ENCODE assay signal across 8 mouse cellular contexts in the genomic region with DNA sequence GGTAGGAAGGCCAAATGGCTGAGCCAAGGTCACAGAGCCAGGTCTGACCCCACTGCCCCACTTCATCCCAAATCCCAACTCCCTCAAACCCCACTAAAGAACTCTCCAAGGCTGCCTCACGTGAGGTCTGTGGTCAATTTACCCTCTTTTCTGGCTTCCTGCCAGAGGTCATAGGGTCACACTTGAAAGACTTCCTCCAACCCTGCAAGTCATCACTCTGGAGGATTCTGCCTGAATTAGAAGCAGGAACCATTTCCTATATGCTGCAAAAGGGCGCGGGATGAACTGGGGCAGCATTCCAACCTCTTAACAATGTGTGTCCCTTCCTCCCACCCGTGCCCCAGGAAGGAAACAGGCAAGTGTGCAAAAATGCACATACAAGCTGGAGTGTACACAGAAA. TPM values are rescaled to one million over a fixed set of nuclear protein-coding genes. Genes with fewer than 3 reads are reported as not detected.
DNase-seq lines count a peak whose midpoint lies in the region; ATAC-seq and TF ChIP-seq lines count a peak whose summit lies in the region.

No protein-coding gene starts in this region.

- no peaks in the 10 kb centered on the region for H3K27me3 ChIP-seq in forebrain, embryonic 12.5 days
- no peaks in the 10 kb centered on the region for H3K27me3 ChIP-seq in forebrain, postnatal 0 days (ENCODE audit: insufficient read depth, low read length)
- no peaks in the 10 kb centered on the region for H3K27me3 ChIP-seq in heart, embryonic 10.5 days (ENCODE audit: insufficient read depth, poor library complexity, severe bottlenecking)
- no peaks in the 10 kb centered on the region for H3K27me3 ChIP-seq in stomach, embryonic 16.5 days (ENCODE audit: control insufficient read depth, insufficient read depth, low read length)

- H3K9ac ChIP-seq in forebrain, embryonic 12.5 days, result no peak overlapping the region
- no peak overlapping the region for H3K9ac ChIP-seq in forebrain, postnatal 0 days
- H3K9ac ChIP-seq in stomach, embryonic 16.5 days (ENCODE audit: low read length), result peak overlapping the region; percentile 36

- no peaks in the 10 kb centered on the region for H3K4me1 ChIP-seq in forebrain, embryonic 12.5 days
- no peaks in the 10 kb centered on the region for H3K4me1 ChIP-seq in forebrain, postnatal 0 days (ENCODE audit: insufficient read depth)
- H3K4me1 ChIP-seq in heart, embryonic 10.5 days, result peaks cover 38% of the 10 kb centered on the region
- H3K4me1 ChIP-seq in stomach, embryonic 16.5 days (ENCODE audit: control insufficient read depth, insufficient read depth, low read length), result peaks cover 25% of the 10 kb centered on the region

- 65% methylated on average over 4 of the region's 4 CpGs for WGBS in forebrain, embryonic 12.5 days
- WGBS in forebrain, postnatal 0 days, result 63% methylated on average over 4 of the region's 4 CpGs
- WGBS in heart, embryonic 10.5 days, result 14% methylated on average over 4 of the region's 4 CpGs
- whole genome bisulfite sequencing in stomach, embryonic 16.5 days, result 23% methylated on average over 4 of the region's 4 CpGs

- no peak overlapping the region for H3K4me3 ChIP-seq in forebrain, embryonic 12.5 days (replicated peaks)
- H3K4me3 ChIP-seq in forebrain, postnatal 0 days (ENCODE audit: low read depth, low read length), result no peak overlapping the region
- H3K4me3 ChIP-seq in heart, embryonic 10.5 days, result no peak overlapping the region
- no peak overlapping the region for H3K4me3 ChIP-seq in stomach, embryonic 16.5 days (replicated peaks; ENCODE audit: low read length)

- H3K36me3 ChIP-seq in forebrain, embryonic 12.5 days (replicated peaks), result no peaks in the 10 kb centered on the region
- no peaks in the 10 kb centered on the region for H3K36me3 ChIP-seq in forebrain, postnatal 0 days (ENCODE audit: insufficient read depth)
- H3K36me3 ChIP-seq in heart, embryonic 10.5 days, result no peaks in the 10 kb centered on the region
- H3K36me3 ChIP-seq in stomach, embryonic 16.5 days (ENCODE audit: control insufficient read depth, insufficient read depth, low read length), result no peaks in the 10 kb centered on the region

- ATAC-seq in forebrain, embryonic 12.5 days (ENCODE audit: low FRiP score), result no peak
- ATAC-seq in forebrain, postnatal 0 days, result no peak
- ATAC-seq in stomach, embryonic 16.5 days (ENCODE audit: insufficient read depth, low FRiP score), result 0 out of 2 replicates have a peak, but pooled peaks have one; percentile 36
- ATAC-seq in megakaryocyte progenitor cell, adult 5-6 weeks (replicated peaks; ENCODE audit: poor library complexity), result no peak
- ATAC-seq in erythroid progenitor cell, adult 5-6 weeks (replicated peaks; ENCODE audit: low FRiP score, poor library complexity, severe bottlenecking), result no peak

- H3K4me2 ChIP-seq in forebrain, embryonic 12.5 days, result no peak overlapping the region
- H3K4me2 ChIP-seq in forebrain, postnatal 0 days (ENCODE audit: low read depth), result no peak overlapping the region
- H3K4me2 ChIP-seq in stomach, embryonic 16.5 days (ENCODE audit: low read depth, low read length), result no peak overlapping the region

- H3K27ac ChIP-seq in forebrain, embryonic 12.5 days, result 0 out of 2 replicates have a peak overlapping the region, but pooled peaks have one; percentile 42
- no peak overlapping the region for H3K27ac ChIP-seq in forebrain, postnatal 0 days (ENCODE audit: low read depth, low read length)
- H3K27ac ChIP-seq in heart, embryonic 10.5 days, result peak overlapping the region; percentile 86
- H3K27ac ChIP-seq in stomach, embryonic 16.5 days (ENCODE audit: low read length), result peak overlapping the region; percentile 89

- TF ChIP-seq CTCF in forebrain, postnatal 0 days (IDR thresholded peaks at IDR 0.05; ENCODE audit: low read depth), result no peak

- H3K9me3 ChIP-seq in forebrain, embryonic 12.5 days, result no peaks in the 10 kb centered on the region
- no peaks in the 10 kb centered on the region for H3K9me3 ChIP-seq in forebrain, postnatal 0 days (ENCODE audit: low read length)
- H3K9me3 ChIP-seq in heart, embryonic 10.5 days, result no peaks in the 10 kb centered on the region
- H3K9me3 ChIP-seq in stomach, embryonic 16.5 days (replicated peaks; ENCODE audit: control insufficient read depth, low read length), result peaks cover 3% of the 10 kb centered on the region

- DNase-seq in forebrain, postnatal 0 days, result no peak
- peak; percentile 91 for DNase-seq in ZHBTc4 (ENCODE audit: low read depth, low spot score)
- DNase-seq in heart, embryonic 10.5 days (ENCODE audit: low spot score), result peak; percentile 81
- DNase-seq in kidney, postnatal 36 days, result peak; percentile 72 to 76

RNA-seq across cellular contexts. Expression of a gene that starts 25.8 kb away (rescaled TPM):
- polyA plus RNA-seq in forebrain, embryonic 12.5 days (2016; fragmentation: Nextera tagmentation; extraction: Ambion mirVana), result 8.7 and 9.6 TPM in 2 replicates
- 17.6 and 19.7 TPM in 2 replicates for total RNA-seq in forebrain, postnatal 0 days (2014; rRNA removed)
- polyA plus RNA-seq in forebrain, postnatal 0 days (2015; fragmentation: Nextera tagmentation; extraction: Ambion mirVana), result 7.2 and 7.5 TPM in 2 replicates
- 5.9 and 8.3 TPM in 2 replicates for polyA plus RNA-seq in heart, embryonic 10.5 days (2016; fragmentation: Nextera tagmentation; extraction: Ambion mirVana)
- 11.4 and 12.8 TPM in 2 replicates for polyA plus RNA-seq in stomach, embryonic 16.5 days (2015; fragmentation: Nextera tagmentation; extraction: Ambion mirVana)
- 1.9 and 2.9 TPM in 2 replicates for total RNA-seq in megakaryocyte progenitor cell, adult 5-6 weeks (2015)
- total RNA-seq in megakaryocyte progenitor cell, adult 5-6 weeks (2017), result 1.9 and 2.2 TPM in 2 replicates
- total RNA-seq in erythroid progenitor cell, adult 5-6 weeks (2015; ENCODE audit: low replicate concordance), result 3.6 and 12.6 TPM in 2 replicates
- total RNA-seq in erythroid progenitor cell, adult 5-6 weeks (2017; ENCODE audit: low replicate concordance), result 0.77 and 3.0 TPM in 2 replicates

RNA-seq across cellular contexts. Expression of a gene that starts 58.0 kb away (rescaled TPM):
- 38.8 and 39.9 TPM in 2 replicates for polyA plus RNA-seq in forebrain, embryonic 12.5 days (2016; fragmentation: Nextera tagmentation; extraction: Ambion mirVana)
- total RNA-seq in forebrain, postnatal 0 days (2014; rRNA removed), result 55.4 and 62.5 TPM in 2 replicates
- 38.3 and 40.9 TPM in 2 replicates for polyA plus RNA-seq in forebrain, postnatal 0 days (2015; fragmentation: Nextera tagmentation; extraction: Ambion mirVana)
- 17.0 and 17.3 TPM in 2 replicates for polyA plus RNA-seq in heart, embryonic 10.5 days (2016; fragmentation: Nextera tagmentation; extraction: Ambion mirVana)
- 15.4 and 16.9 TPM in 2 replicates for polyA plus RNA-seq in stomach, embryonic 16.5 days (2015; fragmentation: Nextera tagmentation; extraction: Ambion mirVana)
- 5.2 and 6.4 TPM in 2 replicates for total RNA-seq in megakaryocyte progenitor cell, adult 5-6 weeks (2015)
- 10.7 and 11.5 TPM in 2 replicates for total RNA-seq in megakaryocyte progenitor cell, adult 5-6 weeks (2017)
- 5.4 and 7.2 TPM in 2 replicates for total RNA-seq in erythroid progenitor cell, adult 5-6 weeks (2015; ENCODE audit: low replicate concordance)
- 14.8 and 19.0 TPM in 2 replicates for total RNA-seq in erythroid progenitor cell, adult 5-6 weeks (2017; ENCODE audit: low replicate concordance)

RNA-seq across cellular contexts. Expression of a gene that starts 59.0 kb away (rescaled TPM):
- polyA plus RNA-seq in forebrain, embryonic 12.5 days (2016; fragmentation: Nextera tagmentation; extraction: Ambion mirVana), result 6.1 and 6.2 TPM in 2 replicates
- total RNA-seq in forebrain, postnatal 0 days (2014; rRNA removed), result 3.8 and 4.5 TPM in 2 replicates
- polyA plus RNA-seq in forebrain, postnatal 0 days (2015; fragmentation: Nextera tagmentation; extraction: Ambion mirVana), result 2.4 and 3.9 TPM in 2 replicates
- polyA plus RNA-seq in heart, embryonic 10.5 days (2016; fragmentation: Nextera tagmentation; extraction: Ambion mirVana), result 5.4 and 5.5 TPM in 2 replicates
- polyA plus RNA-seq in stomach, embryonic 16.5 days (2015; fragmentation: Nextera tagmentation; extraction: Ambion mirVana), result 5.1 and 5.7 TPM in 2 replicates
- total RNA-seq in megakaryocyte progenitor cell, adult 5-6 weeks (2015), result 1.5 and 1.9 TPM in 2 replicates
- total RNA-seq in megakaryocyte progenitor cell, adult 5-6 weeks (2017), result 3.5 TPM in 2 replicates
- 4.0 TPM in 1 of 2 replicates, not detected in the other for total RNA-seq in erythroid progenitor cell, adult 5-6 weeks (2015; ENCODE audit: low replicate concordance)
- total RNA-seq in erythroid progenitor cell, adult 5-6 weeks (2017; ENCODE audit: low replicate concordance), result 0.23 and 2.1 TPM in 2 replicates
